Mouse (Mus musculus) ES-E14 (cell line): ENCODE results near the gene Hoxb1.

ENCODE experiments used
- CHD2 ChIP-seq: IDR thresholded peaks from 2 replicates; pipeline ENCODE4 v1.6.1; 2014; ENCODE audit warnings: mild to moderate bottlenecking, low read depth, low read length, inconsistent platforms
- HCFC1 ChIP-seq: IDR thresholded peaks from 2 replicates; pipeline ENCODE4 v1.6.1; 2012; ENCODE audit warnings: low read length, inconsistent platforms, borderline replicate concordance; ENCODE audit not compliant: insufficient read depth
- MAFK ChIP-seq: IDR thresholded peaks from 2 replicates; pipeline ENCODE4 v1.6.1; 2014; ENCODE audit warnings: mild to moderate bottlenecking, low read depth, low read length, inconsistent platforms; ENCODE audit not compliant: insufficient read depth
- ZC3H11A ChIP-seq: IDR thresholded peaks from 2 replicates; pipeline ENCODE4 v1.6.1; 2012; ENCODE audit warnings: low read depth, mild to moderate bottlenecking, inconsistent platforms, low read length, borderline replicate concordance
- ZNF384 ChIP-seq: IDR thresholded peaks from 2 replicates; pipeline ENCODE4 v1.6.1; 2012; ENCODE audit warnings: low read depth, low read length, inconsistent platforms

DNA sequence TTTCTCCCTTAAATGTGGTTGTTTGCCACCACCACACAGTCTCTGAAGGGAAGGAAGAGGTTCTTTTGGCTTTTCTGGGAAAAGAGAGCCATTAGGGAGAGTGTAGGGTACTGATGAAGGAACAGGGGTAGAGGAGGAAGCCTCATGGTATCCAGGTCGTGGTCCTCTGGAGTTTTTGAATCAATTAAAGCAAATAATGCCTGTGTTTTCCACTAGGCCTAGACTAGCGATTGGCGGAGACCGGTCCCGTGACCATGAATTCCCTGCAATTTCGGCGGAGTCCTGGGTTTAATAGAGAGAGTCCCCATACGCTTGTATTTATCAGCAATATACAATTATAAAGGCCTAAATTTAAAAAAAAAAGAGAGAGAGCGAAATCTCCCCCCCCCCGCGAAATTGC, 14.2 kb upstream of the Hoxb1 start:
- TF ChIP-seq CHD2 (no peak), ZNF384 (no peak), HCFC1 (no peak), MAFK (no peak), ZC3H11A (no peak)
